Mouse (Mus musculus): ENCODE data around the gene Lao1. TPM values are rescaled to one million over a fixed set of nuclear protein-coding genes. Genes with fewer than 3 reads are reported as not detected.

Gene Lao1
- polyA plus RNA-seq, 1 experiment from 2014 or later: 0.08 TPM

- 80% methylated on average over 8 of the region's 8 CpGs for WGBS
- no peak overlapping the region for H3K27ac ChIP-seq (ENCODE audit: low read depth, low read length)
Measured at GRCm38 (mm10) chr4:119009814-119010213, 48.4 kb downstream of the Lao1 start.

GRCm38 (mm10) chr4:119011050-119011680 lies 49.8 kb downstream of the Lao1 start:
- 66% methylated on average over 10 of the region's 10 CpGs for WGBS
- no peak overlapping the region for H3K4me2 ChIP-seq (replicated peaks; ENCODE audit: low read depth)

More at GRCm38 (mm10) chr4:119009814-119010213, 48.4 kb downstream of the Lao1 start:
- no peaks in the 10 kb centered on the region for H3K27me3 ChIP-seq (replicated peaks; ENCODE audit: control insufficient read depth, insufficient read depth, low read length)
- no peak overlapping the region for H3K9ac ChIP-seq (ENCODE audit: low read depth, low read length)
- TF ChIP-seq CTCF (IDR thresholded peaks at IDR 0.05; ENCODE audit: low read depth): no peak
- no peak for ATAC-seq
- H3K4me3 ChIP-seq (ENCODE audit: low read depth, low read length): no peak overlapping the region
- H3K9me3 ChIP-seq (ENCODE audit: control insufficient read depth): no peaks in the 10 kb centered on the region
- H3K4me2 ChIP-seq (replicated peaks; ENCODE audit: low read depth): no peak overlapping the region
- no peaks in the 10 kb centered on the region for H3K4me1 ChIP-seq (replicated peaks; ENCODE audit: control insufficient read depth, insufficient read depth, low read length)
- no peaks in the 10 kb centered on the region for H3K36me3 ChIP-seq (ENCODE audit: control insufficient read depth, insufficient read depth)

GRCm38 (mm10) chr4:119013031-119013430 lies 51.7 kb downstream of the Lao1 start:
- no peak for TF ChIP-seq CTCF (IDR thresholded peaks at IDR 0.05; ENCODE audit: low read depth)
- H3K9ac ChIP-seq (ENCODE audit: low read depth, low read length): no peak overlapping the region
- WGBS: 89% methylated on average over 5 of the region's 5 CpGs
- ATAC-seq: no peak
- H3K4me3 ChIP-seq (ENCODE audit: low read depth, low read length): no peak overlapping the region
- no peaks in the 10 kb centered on the region for H3K27me3 ChIP-seq (replicated peaks; ENCODE audit: control insufficient read depth, insufficient read depth, low read length)
- no peaks in the 10 kb centered on the region for H3K9me3 ChIP-seq (ENCODE audit: control insufficient read depth)
- no peak overlapping the region for H3K4me2 ChIP-seq (replicated peaks; ENCODE audit: low read depth)
- H3K27ac ChIP-seq (ENCODE audit: low read depth, low read length): no peak overlapping the region
- H3K36me3 ChIP-seq (ENCODE audit: control insufficient read depth, insufficient read depth): no peaks in the 10 kb centered on the region
- H3K4me1 ChIP-seq (replicated peaks; ENCODE audit: control insufficient read depth, insufficient read depth, low read length): no peaks in the 10 kb centered on the region

More at GRCm38 (mm10) chr4:119011050-119011680, 49.8 kb downstream of the Lao1 start:
- no peak for ATAC-seq
- no peaks in the 10 kb centered on the region for H3K9me3 ChIP-seq (ENCODE audit: control insufficient read depth)
- no peaks in the 10 kb centered on the region for H3K4me1 ChIP-seq (replicated peaks; ENCODE audit: control insufficient read depth, insufficient read depth, low read length)
- H3K36me3 ChIP-seq (ENCODE audit: control insufficient read depth, insufficient read depth): no peaks in the 10 kb centered on the region
- H3K27ac ChIP-seq (ENCODE audit: low read depth, low read length): no peak overlapping the region
- no peak overlapping the region for H3K4me3 ChIP-seq (ENCODE audit: low read depth, low read length)
- TF ChIP-seq CTCF (IDR thresholded peaks at IDR 0.05; ENCODE audit: low read depth): no peak
- H3K9ac ChIP-seq (ENCODE audit: low read depth, low read length): no peak overlapping the region
- H3K27me3 ChIP-seq (replicated peaks; ENCODE audit: control insufficient read depth, insufficient read depth, low read length): no peaks in the 10 kb centered on the region

DNA sequence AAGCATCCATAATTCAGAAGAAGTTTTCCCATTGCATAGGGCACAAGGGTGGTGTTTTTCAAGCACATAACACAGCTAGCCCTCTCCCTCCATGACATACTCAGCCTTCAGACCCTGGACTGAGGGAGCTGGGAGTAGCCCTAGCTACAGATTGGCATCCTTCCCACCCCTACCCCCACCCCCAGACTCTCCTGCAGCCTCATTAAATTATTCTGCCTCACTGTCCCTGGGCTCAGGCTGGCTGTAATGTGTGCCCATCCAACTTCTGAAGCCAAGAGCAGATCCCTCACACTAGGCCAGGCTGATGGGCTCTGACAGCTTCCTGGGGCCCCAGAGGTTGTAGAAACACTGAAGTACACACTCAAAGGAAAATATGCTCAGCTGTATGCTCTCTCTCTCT lies 53.6 kb downstream of the Lao1 start:
- Histone ChIP-seq H3K36me3 (ENCODE audit: control insufficient read depth, insufficient read depth) (no peaks in the 10 kb centered on the region), H3K4me3 (ENCODE audit: low read depth, low read length) (no peak overlapping the region), H3K27ac (ENCODE audit: low read depth, low read length) (no peak overlapping the region), H3K4me2 (replicated peaks; ENCODE audit: low read depth) (no peak overlapping the region), H3K4me1 (replicated peaks; ENCODE audit: control insufficient read depth, insufficient read depth, low read length) (no peaks in the 10 kb centered on the region), H3K27me3 (replicated peaks; ENCODE audit: control insufficient read depth, insufficient read depth, low read length) (no peaks in the 10 kb centered on the region), H3K9me3 (ENCODE audit: control insufficient read depth) (no peaks in the 10 kb centered on the region), H3K9ac (ENCODE audit: low read depth, low read length) (no peak overlapping the region)
- no peak for TF ChIP-seq CTCF (IDR thresholded peaks at IDR 0.05; ENCODE audit: low read depth)
- ATAC-seq: no peak

- Histone ChIP-seq H3K9ac (ENCODE audit: low read depth, low read length) (no peak overlapping the region), H3K4me2 (replicated peaks; ENCODE audit: low read depth) (no peak overlapping the region), H3K4me1 (replicated peaks; ENCODE audit: control insufficient read depth, insufficient read depth, low read length) (no peaks in the 10 kb centered on the region), H3K36me3 (ENCODE audit: control insufficient read depth, insufficient read depth) (no peaks in the 10 kb centered on the region), H3K4me3 (ENCODE audit: low read depth, low read length) (no peak overlapping the region), H3K9me3 (ENCODE audit: control insufficient read depth) (no peaks in the 10 kb centered on the region), H3K27me3 (replicated peaks; ENCODE audit: control insufficient read depth, insufficient read depth, low read length) (no peaks in the 10 kb centered on the region), H3K27ac (ENCODE audit: low read depth, low read length) (no peak overlapping the region)
- ATAC-seq: no peak
- WGBS: 44% methylated on average over 6 of the region's 6 CpGs
- peak; percentile 60 for TF ChIP-seq CTCF (IDR thresholded peaks at IDR 0.05; ENCODE audit: low read depth)
Measured at GRCm38 (mm10) chr4:119015557-119015956, 54.2 kb downstream of the Lao1 start.

GRCm38 (mm10) chr4:119017078-119017477 lies 55.7 kb downstream of the Lao1 start:
- Histone ChIP-seq H3K4me3 (ENCODE audit: low read depth, low read length) (no peak overlapping the region), H3K27ac (ENCODE audit: low read depth, low read length) (no peak overlapping the region), H3K36me3 (ENCODE audit: control insufficient read depth, insufficient read depth) (no peaks in the 10 kb centered on the region), H3K4me2 (replicated peaks; ENCODE audit: low read depth) (no peak overlapping the region), H3K4me1 (replicated peaks; ENCODE audit: control insufficient read depth, insufficient read depth, low read length) (no peaks in the 10 kb centered on the region), H3K27me3 (replicated peaks; ENCODE audit: control insufficient read depth, insufficient read depth, low read length) (no peaks in the 10 kb centered on the region), H3K9me3 (ENCODE audit: control insufficient read depth) (no peaks in the 10 kb centered on the region), H3K9ac (ENCODE audit: low read depth, low read length) (no peak overlapping the region)
- no peak for TF ChIP-seq CTCF (IDR thresholded peaks at IDR 0.05; ENCODE audit: low read depth)
- ATAC-seq: no peak
- WGBS: 86% methylated on average over 5 of the region's 5 CpGs

Other genes starting within 250 kb of the Lao1 start
- gene Olfr1340, start 241.4 kb upstream of the Lao1 start, polyA plus RNA-seq (2015; fragmentation: Nextera tagmentation; extraction: Ambion mirVana): not detected in 2 replicates
- not detected in 2 replicates for gene Olfr1339, start 229.4 kb upstream of the Lao1 start, polyA plus RNA-seq (2015; fragmentation: Nextera tagmentation; extraction: Ambion mirVana)
- gene Olfr1338, start 202.8 kb upstream of the Lao1 start, polyA plus RNA-seq (2015; fragmentation: Nextera tagmentation; extraction: Ambion mirVana): not detected in 2 replicates
- gene Olfr1337, start 179.0 kb upstream of the Lao1 start, polyA plus RNA-seq (2015; fragmentation: Nextera tagmentation; extraction: Ambion mirVana): not detected in 2 replicates
- not detected in 2 replicates for gene Olfr1335, start 151.6 kb upstream of the Lao1 start, polyA plus RNA-seq (2015; fragmentation: Nextera tagmentation; extraction: Ambion mirVana)
- gene Olfr1333, start 125.3 kb upstream of the Lao1 start, polyA plus RNA-seq (2015; fragmentation: Nextera tagmentation; extraction: Ambion mirVana): not detected in 2 replicates
- not detected in 2 replicates for gene Olfr1331, start 96.9 kb upstream of the Lao1 start, polyA plus RNA-seq (2015; fragmentation: Nextera tagmentation; extraction: Ambion mirVana)
- not detected in 2 replicates for gene Olfr1330, start 73.0 kb upstream of the Lao1 start, polyA plus RNA-seq (2015; fragmentation: Nextera tagmentation; extraction: Ambion mirVana)
- gene Olfr1329, start 44.1 kb upstream of the Lao1 start, polyA plus RNA-seq (2015; fragmentation: Nextera tagmentation; extraction: Ambion mirVana): not detected in 2 replicates
- not detected in 2 replicates for gene Olfr1328, start 23.0 kb upstream of the Lao1 start, polyA plus RNA-seq (2015; fragmentation: Nextera tagmentation; extraction: Ambion mirVana)
- gene Slc2a1, start 147.1 kb downstream of the Lao1 start, polyA plus RNA-seq (2015; fragmentation: Nextera tagmentation; extraction: Ambion mirVana): 18.1 and 19.0 TPM in 2 replicates
- 3.4 and 3.6 TPM in 2 replicates for gene Zfp691, start 212.6 kb downstream of the Lao1 start, polyA plus RNA-seq (2015; fragmentation: Nextera tagmentation; extraction: Ambion mirVana)
- 0.05 and 0.18 TPM in 2 replicates for gene Ermap, start 228.4 kb downstream of the Lao1 start, polyA plus RNA-seq (2015; fragmentation: Nextera tagmentation; extraction: Ambion mirVana)
- 88.1 and 91.6 TPM in 2 replicates for gene Svbp, start 233.7 kb downstream of the Lao1 start, polyA plus RNA-seq (2015; fragmentation: Nextera tagmentation; extraction: Ambion mirVana)